Mouse (Mus musculus) adrenal gland, adult 2 months (tissue): ENCODE measurements around the gene Sept4. TPM values are rescaled to one million over a fixed set of nuclear protein-coding genes. Genes with fewer than 3 reads are reported as not detected.

Source experiments
- DNase-seq: peaks from one replicate; pipeline ENCODE4 v3.0.0; 2021
- long read RNA-seq: library from polyadenylated mRNA; stranded (forward); transcript quantifications from one replicate; pipeline ENCODE4 v2.0.0, GENCODE M21; 2021
- polyA plus RNA-seq: library from polyadenylated mRNA; depleted of rRNA; stranded (reverse); fragments of >200 nt; gene quantifications from 2 replicates; pipeline ENCODE4 v1.2.3, GENCODE M21; 2012; rRNA removed
- total RNA-seq, 2 experiments: library from RNA; stranded (reverse); gene quantifications; 2 replicates each; pipeline ENCODE4 v1.2.3; 2021

Sept4 gene
- total RNA-seq (10 to 100 TPM; 42.0 to 52.8 TPM), polyA plus RNA-seq (14.8 and 14.9 TPM in 2 replicates)
- long read RNA-seq, partial matches to known transcripts: 3 of 31 reads
- long read RNA-seq, other reads (novel, unspliced or antisense): 26 of 31 reads

- no peak for DNase-seq
Measured at GRCm38 (mm10) chr11:87568255-87568953, at the start of gene Sept4. Gene Sept4, plus strand, starts transcription at chr11:87568903.

DNA sequence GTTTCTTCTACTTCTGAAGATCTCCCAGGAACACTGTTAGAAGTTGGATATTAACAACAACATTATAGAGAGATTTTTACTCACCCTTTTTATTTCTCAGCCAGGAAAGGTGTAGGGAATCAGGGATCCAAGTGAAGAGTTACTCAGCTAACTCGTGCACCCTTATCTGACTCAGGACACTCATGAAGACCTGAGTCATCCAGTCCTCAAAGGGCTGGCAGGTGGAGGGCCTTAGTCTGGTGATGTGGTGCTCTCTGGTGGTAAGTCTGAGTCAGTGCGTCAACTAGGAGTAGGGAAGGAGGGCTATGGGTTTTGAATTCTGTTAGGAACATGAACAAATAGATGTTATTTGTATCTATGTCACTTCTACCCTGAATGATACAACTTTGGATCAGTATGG, 49.4 kb upstream of the Sept4 start:
- peak; percentile 73 for DNase-seq

- DNase-seq: no peak
Measured at GRCm38 (mm10) chr11:87523466-87523865, 45.2 kb upstream of the Sept4 start.

DNA sequence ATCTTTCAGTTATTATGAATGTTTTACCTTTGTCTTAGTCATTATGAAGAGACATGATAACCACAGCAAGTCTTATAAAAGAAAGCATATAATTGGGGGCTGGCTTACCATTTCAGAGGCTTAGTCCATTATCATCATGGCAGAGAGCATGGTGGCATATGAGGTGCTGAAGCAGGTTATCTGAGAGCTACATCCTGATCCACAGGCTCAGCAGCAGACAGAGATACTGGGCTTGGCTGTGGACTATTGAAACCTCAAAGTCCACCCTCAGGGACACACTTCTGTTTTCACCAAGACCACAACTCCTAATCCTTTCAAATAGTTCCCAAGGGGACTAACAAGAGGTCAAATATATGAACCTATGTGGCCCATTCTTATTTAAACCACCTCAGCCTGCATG, 44.7 kb upstream of the Sept4 start:
- no peak for DNase-seq

GRCm38 (mm10) chr11:87524780-87525179, 43.9 kb upstream of the Sept4 start:
- no peak for DNase-seq

DNA sequence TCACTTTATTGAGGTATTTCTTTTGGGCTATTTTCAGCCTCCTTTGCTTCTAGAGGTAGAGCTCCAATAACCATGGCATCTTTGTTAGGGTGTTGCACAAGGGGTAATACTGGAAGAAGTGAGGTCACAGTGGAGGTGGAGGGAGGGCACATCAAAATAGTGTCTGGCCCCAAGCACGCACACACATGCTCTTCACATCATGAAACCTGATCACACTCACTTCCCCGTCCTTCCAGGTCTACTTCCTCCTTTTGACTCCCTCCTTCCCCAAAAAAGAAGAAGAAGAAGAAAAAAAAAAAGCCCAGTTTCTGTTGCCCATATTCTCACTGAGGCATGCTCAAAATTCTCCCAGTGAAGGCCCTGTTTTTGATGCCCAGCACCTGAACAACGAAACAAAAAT, 41.3 kb upstream of the Sept4 start:
- DNase-seq: no peak

DNA sequence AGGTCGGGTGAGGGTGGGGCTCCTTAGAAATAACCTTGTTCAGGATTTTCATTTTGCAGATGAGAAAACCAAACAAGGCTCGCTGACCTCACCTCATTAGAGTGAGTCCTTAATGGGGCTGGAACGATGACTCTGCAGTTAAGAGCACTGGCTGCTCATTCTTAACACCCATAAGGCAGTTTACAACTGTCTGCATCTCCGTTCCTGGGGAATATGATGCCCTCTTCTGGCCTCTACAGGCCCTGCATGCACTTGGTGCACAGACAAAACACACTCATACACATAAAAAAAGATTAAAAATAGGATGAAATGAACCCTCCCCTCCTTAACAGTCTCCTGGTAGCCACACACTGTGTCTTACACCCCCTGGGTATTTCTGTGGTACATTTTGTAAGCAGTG, 40.7 kb upstream of the Sept4 start:
- no peak for DNase-seq

- DNase-seq: no peak
Measured at GRCm38 (mm10) chr11:87531695-87532094, 37.0 kb upstream of the Sept4 start.

- peak; percentile 21 for DNase-seq
Measured at GRCm38 (mm10) chr11:87542285-87542684, 26.4 kb upstream of the Sept4 start.

DNA sequence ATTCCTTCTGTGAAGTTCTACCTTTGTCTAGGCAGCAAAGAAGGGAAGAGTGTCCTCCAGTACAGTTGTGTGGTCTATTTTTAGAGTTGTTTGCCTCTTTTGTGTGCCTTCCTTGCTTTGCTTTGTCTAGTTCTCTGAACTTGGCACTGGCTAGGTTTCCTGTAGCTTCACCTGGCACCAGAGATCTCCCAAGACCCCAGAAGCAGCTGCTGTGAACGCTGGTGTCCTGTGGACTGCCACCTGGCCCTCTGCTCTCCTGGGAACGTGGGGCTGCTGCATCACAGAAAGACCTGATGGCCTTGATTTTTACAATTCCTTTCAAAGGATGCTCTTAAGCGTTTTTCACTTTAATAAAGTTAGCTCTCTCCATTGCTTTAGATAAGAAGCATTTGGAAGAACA, 25.8 kb upstream of the Sept4 start:
- DNase-seq: no peak

DNA sequence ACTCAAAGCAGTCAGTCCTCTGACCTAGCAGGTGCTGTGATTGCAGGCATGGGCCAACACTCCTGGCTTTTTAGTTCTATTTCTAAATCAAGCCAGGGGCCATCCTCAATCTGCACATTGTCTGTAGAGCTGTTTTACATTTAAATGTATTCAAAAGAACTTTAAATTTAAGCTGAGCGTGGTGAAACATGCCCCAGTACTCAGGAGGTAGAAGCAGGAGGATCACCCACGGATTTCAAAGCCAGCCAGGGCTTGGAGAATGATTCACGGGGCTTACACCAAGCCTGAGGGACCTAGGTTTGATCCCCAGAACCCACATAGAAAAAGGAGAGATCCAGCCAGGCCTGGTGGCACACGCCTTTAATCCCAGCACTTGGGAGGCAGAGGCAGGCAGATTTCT, 15.4 kb upstream of the Sept4 start:
- no peak for DNase-seq

- no peak for DNase-seq
Measured at GRCm38 (mm10) chr11:87554386-87554785, 14.3 kb upstream of the Sept4 start.

DNA sequence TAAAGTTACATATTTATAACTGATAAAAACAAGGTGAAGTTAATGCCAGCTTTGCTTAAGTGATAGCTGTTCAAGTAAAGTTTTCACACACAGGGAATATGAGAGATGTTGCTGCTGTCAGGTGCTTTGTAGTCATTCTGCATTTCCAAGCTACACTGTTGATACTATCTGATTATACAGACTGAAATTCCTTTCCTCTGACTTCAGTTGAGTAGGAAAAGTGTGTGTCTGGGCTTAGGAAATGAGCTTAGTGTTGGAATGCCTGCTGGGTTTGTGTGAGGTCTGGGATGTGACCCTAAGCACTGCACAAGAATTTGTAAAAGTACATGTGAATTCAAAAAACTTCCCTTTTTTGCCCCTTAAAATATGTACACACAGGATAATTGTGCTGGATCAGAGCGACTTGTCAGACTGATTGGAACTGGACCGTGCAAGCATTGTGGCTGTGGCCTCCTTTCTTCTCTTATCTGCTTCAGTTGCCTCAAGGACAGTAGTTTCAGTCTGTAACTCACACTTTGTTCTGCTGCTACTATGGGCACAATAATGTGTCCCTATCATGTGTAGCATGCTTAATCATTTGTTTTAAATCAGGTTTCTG, 13.5 kb upstream of the Sept4 start:
- DNase-seq: peak; percentile 15

DNA sequence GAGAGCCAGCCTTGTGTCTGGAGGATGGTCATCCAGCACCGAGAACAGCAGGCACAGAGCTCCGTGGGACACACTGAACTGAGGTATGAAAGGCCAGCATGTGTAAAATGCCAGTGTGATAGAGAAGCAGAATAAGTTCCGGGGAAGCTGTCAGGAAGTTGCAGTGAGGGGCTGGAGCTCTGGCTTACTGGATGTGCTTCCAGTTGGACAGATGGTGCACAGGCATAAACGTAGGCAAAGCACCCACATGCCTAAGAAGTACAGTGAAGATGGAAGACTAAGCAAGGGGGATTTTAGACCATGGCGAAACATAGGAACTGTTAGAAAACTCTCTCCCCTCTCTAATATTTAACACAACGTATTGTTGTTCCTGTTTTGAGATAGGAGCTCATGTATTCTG, 7.5 kb upstream of the Sept4 start:
- no peak for DNase-seq

- no peak for DNase-seq
Measured at GRCm38 (mm10) chr11:87566501-87566900, 2.2 kb upstream of the Sept4 start, which contains the start of gene Gm11492. Gene Gm11492, plus strand, starts transcription at chr11:87566653.

DNA sequence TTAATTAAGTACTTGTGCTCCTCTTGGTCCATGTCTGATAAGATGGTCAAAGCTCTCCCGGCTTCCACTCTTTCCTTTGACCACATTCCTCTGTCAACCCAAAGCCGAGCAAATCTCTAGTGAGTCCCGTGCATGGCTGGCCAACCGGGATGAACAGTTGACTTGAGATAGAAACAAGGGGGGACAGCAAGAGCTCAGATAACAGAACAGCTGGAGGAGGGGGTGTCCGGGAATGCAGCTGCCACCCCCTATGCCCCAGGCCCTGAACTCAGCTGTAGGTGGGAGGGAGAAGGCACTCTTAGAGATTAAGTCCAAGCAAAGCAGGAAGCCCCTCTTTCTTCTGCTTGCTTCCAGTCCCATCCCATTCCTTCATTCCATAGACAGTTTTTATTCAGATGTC, 2.0 kb downstream of the Sept4 start:
- no peak for DNase-seq

- no peak for DNase-seq
Measured at GRCm38 (mm10) chr11:87571361-87571950, 2.8 kb downstream of the Sept4 start.

- DNase-seq: no peak
Measured at GRCm38 (mm10) chr11:87573751-87574150, 5.0 kb downstream of the Sept4 start.

DNA sequence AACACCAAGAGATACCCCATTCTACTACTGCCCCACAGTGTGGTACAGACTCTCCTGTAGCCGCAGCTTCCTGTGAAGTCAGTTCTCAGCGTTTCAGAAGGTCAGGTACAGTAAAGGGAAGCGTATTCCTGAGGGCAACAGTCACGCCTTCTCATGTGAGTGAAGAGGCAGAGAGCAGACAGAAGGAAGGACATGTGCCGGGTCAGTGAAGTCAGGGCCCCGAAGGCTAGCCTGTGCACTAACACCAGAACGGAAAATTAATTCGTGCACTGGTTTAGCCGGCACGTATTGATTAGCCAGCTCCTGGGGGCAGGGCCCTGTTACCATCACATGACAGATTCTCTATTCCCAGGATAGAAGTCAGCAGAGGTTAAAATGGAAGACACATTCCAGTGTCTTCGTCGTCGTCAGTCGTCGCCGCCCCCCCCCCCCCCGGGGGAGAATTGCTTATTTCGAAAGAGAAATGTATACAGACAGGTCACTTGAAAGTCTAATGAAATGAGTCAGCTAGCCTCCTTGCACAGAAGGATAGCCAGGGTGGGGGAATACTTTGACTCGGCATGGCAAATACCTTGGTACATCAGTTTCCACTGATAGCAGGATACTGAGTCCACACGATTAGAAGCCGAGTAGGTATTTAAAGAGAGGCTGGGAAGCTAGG, 5.9 kb downstream of the Sept4 start:
- no peak for DNase-seq

DNA sequence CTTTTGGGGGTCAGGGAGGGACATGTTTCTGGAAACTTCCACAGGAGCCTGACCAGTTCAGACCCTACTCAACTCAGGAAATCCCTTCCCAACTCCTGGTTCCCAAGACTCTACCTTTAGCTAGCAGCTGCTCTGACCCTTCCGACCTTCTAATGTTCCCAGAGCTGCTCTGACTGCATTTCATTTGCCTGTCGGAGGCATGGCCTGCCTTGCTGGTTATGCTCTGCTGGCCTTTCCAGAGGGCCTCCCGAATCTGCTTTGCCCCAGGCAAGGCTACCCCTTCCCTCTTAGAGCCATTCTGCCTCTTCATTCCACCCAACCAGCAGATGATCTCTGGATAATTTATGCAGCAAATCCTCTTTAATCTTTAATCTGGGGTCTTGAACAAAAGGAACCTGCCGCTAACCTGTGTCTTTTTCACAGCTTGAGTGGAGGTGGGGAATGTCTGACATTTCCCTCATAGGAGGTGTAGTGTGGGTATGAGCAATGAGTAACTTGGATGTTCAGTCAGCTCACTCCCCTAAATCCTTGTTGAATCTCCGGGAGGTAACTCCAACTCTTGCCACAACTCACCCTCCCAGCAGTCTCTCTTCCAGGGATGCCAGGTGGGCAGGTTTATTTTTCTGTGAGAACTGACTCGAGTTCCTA, 9.0 kb downstream of the Sept4 start:
- DNase-seq: no peak

- peak; percentile 84 for DNase-seq
Measured at GRCm38 (mm10) chr11:87578249-87578962, 9.7 kb downstream of the Sept4 start.
